Mouse (Mus musculus) neural tube, embryonic 12.5 days (tissue): Measurements from ENCODE around the gene Gfy. TPM values are rescaled to one million over a fixed set of nuclear protein-coding genes. Genes with fewer than 3 reads are reported as not detected.

ENCODE experiments used
- ATAC-seq: fragments of 200-750 bp; cut with Nextera tagmentation; 2 replicates; pipeline ENCODE4 v1.8.0; 2017; ENCODE audit warnings: low read depth, mild to moderate bottlenecking, moderate TSS enrichment, moderate library complexity; ENCODE audit not compliant: low FRiP score
- H3K27ac ChIP-seq: fragments of 300-500 bp; sonication (generic); 2 replicates; pipeline ENCODE4 v1.5.1; 2016
- H3K27me3 ChIP-seq: fragments of 300-500 bp; sonication (generic); replicated peaks from 2 replicates; pipeline ENCODE4 v1.6.1; 2016; ENCODE audit warnings: mild to moderate bottlenecking
- H3K36me3 ChIP-seq: fragments of 300-500 bp; sonication (generic); 2 replicates; pipeline ENCODE4 v1.6.1; 2016; ENCODE audit warnings: mild to moderate bottlenecking
- H3K4me1 ChIP-seq: fragments of 300-500 bp; sonication (generic); 2 replicates; pipeline ENCODE4 v1.6.1; 2016
- H3K4me2 ChIP-seq: fragments of 300-500 bp; sonication (generic); replicated peaks from 2 replicates; pipeline ENCODE4 v1.6.1; 2016; ENCODE audit warnings: mild to moderate bottlenecking
- H3K4me3 ChIP-seq: fragments of 300-500 bp; sonication (generic); 2 replicates; pipeline ENCODE4 v1.5.1; 2016
- H3K9ac ChIP-seq: fragments of 300-500 bp; sonication (generic); 2 replicates; pipeline ENCODE4 v1.6.1; 2016; ENCODE audit warnings: mild to moderate bottlenecking
- H3K9me3 ChIP-seq: fragments of 300-500 bp; sonication (generic); 2 replicates; pipeline ENCODE4 v1.6.1; 2016; ENCODE audit warnings: mild to moderate bottlenecking
- WGBS: fragments of 180-500 bp; shearing (Covaris S2); methylation state at CpG from one replicate; pipeline ENCODE4 v1.1.7; 2016; 5-methylcytosine and 5-hydroxymethylcytosine counted together
- polyA plus RNA-seq: library from polyadenylated mRNA; unstranded; fragments of >200 nt; fragmentation: Nextera tagmentation; extraction: Ambion mirVana; gene quantifications from 2 replicates; pipeline ENCODE4 v1.2.1, GENCODE M21; 2016

The Gfy gene
- polyA plus RNA-seq, 1 experiment from 2014 or later, result not detected

DNA sequence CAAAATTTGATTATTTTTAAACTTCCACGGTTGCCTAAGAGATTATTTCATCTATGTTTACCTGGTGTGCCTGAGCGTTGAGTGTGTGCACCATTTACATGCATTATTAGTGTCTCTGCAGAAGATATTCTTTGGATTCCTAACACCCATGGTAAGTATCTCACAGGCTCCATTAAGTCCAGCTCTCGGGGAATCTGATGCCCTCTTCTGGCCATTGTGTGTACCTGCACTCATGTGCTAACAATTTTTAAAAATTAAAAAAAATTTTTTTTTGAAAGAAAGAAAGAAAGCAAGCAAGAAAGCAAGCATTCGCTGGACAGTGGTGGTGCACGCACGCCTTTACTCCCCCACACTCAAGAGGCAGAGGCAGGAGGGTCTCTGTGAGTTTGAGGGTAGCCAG lies 28.9 kb upstream of the Gfy start:
- 77% methylated on average over 6 of the region's 6 CpGs for WGBS
- Histone ChIP-seq H3K27me3 (peaks cover 28% of the 10 kb centered on the region), H3K27ac (no peak overlapping the region), H3K4me3 (no peak overlapping the region), H3K9me3 (no peaks in the 10 kb centered on the region), H3K4me1 (no peaks in the 10 kb centered on the region), H3K36me3 (no peaks in the 10 kb centered on the region), H3K4me2 (no peak overlapping the region), H3K9ac (no peak overlapping the region)
- ATAC-seq, result no peak

GRCm38 (mm10) chr7:45204380-45205143 lies 25.2 kb upstream of the Gfy start, which contains the start of gene Ccdc155:
TSS of gene Ccdc155 (minus strand) at chr7:45204892.
- peak; percentile 97 for ATAC-seq
- 9% methylated on average over 44 of the region's 44 CpGs for WGBS
- Histone ChIP-seq H3K4me3 (peak within 1 kb of the TSS; percentile 41), H3K4me1 (no peaks in the 10 kb centered on the region), H3K27ac (no peak within 1 kb of the TSS), H3K4me2 (peak within 1 kb of the TSS; percentile 61), H3K9ac (peak within 1 kb of the TSS; percentile 35; the same call in 1 of the 2 replicates), H3K27me3 (peaks cover under 1% of the 10 kb centered on the region), H3K36me3 (no peaks in the 10 kb centered on the region), H3K9me3 (no peaks in the 10 kb centered on the region)

GRCm38 (mm10) chr7:45202654-45203053 lies 23.3 kb upstream of the Gfy start:
- Histone ChIP-seq H3K27ac (no peak overlapping the region), H3K27me3 (no peaks in the 10 kb centered on the region; the same call in 1 of the 2 replicates), H3K36me3 (no peaks in the 10 kb centered on the region), H3K4me1 (no peaks in the 10 kb centered on the region), H3K4me3 (no peak overlapping the region), H3K9ac (no peak overlapping the region), H3K9me3 (no peaks in the 10 kb centered on the region), H3K4me2 (no peak overlapping the region)
- ATAC-seq, result no peak
- 58% methylated on average over 10 of the region's 10 CpGs for WGBS

- 81% methylated on average over 11 of the region's 11 CpGs for WGBS
- Histone ChIP-seq H3K9ac (0 out of 2 replicates have a peak overlapping the region, but pooled peaks have one; percentile 13), H3K4me2 (no peak overlapping the region), H3K27ac (no peak overlapping the region), H3K4me1 (no peaks in the 10 kb centered on the region), H3K9me3 (no peaks in the 10 kb centered on the region), H3K4me3 (no peak overlapping the region), H3K27me3 (peaks cover 12% of the 10 kb centered on the region; the same call in 1 of the 2 replicates), H3K36me3 (no peaks in the 10 kb centered on the region)
- ATAC-seq, result no peak
Observed at GRCm38 (mm10) chr7:45198961-45199360, 19.6 kb upstream of the Gfy start.

- Histone ChIP-seq H3K36me3 (no peaks in the 10 kb centered on the region), H3K4me3 (no peak overlapping the region), H3K4me1 (no peaks in the 10 kb centered on the region), H3K9ac (0 out of 2 replicates have a peak overlapping the region, but pooled peaks have one; percentile 8), H3K27me3 (peaks cover 14% of the 10 kb centered on the region; the same call in 1 of the 2 replicates), H3K4me2 (no peak overlapping the region), H3K27ac (no peak overlapping the region), H3K9me3 (no peaks in the 10 kb centered on the region)
- 0 out of 2 replicates have a peak, but pooled peaks have one; percentile 41 for ATAC-seq
- 9% methylated on average over 5 of the region's 5 CpGs for WGBS
Observed at GRCm38 (mm10) chr7:45198435-45198834, 19.1 kb upstream of the Gfy start.

DNA sequence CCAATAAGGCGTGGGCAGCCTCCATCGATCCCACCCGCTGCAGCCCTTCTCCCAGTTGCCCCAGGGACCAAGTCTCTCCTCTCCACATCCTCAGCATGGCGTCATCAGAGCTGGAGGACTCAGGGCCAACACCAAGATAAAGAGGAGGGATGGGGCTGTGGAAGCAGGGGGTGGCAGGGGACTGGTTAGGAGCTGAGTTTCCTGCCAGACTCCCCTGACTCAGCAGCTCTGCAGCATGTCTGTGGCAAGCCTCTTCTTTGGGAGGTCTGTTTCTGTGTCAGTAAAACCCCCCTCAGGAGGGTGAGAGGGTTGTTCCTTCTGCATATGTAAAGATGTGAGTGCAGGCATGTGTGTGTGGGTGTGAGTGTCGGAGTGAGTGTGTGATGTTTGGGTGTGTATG lies 17.6 kb upstream of the Gfy start:
- Histone ChIP-seq H3K9me3 (no peaks in the 10 kb centered on the region), H3K4me2 (no peak overlapping the region), H3K27me3 (peaks cover 14% of the 10 kb centered on the region; the same call in 1 of the 2 replicates), H3K4me3 (no peak overlapping the region), H3K27ac (no peak overlapping the region), H3K4me1 (peaks cover 2% of the 10 kb centered on the region), H3K36me3 (no peaks in the 10 kb centered on the region), H3K9ac (no peak overlapping the region)
- 71% methylated on average over 5 of the region's 5 CpGs for WGBS
- no peak for ATAC-seq

- Histone ChIP-seq H3K4me2 (no peak overlapping the region), H3K36me3 (no peaks in the 10 kb centered on the region), H3K4me1 (peaks cover 7% of the 10 kb centered on the region), H3K9me3 (no peaks in the 10 kb centered on the region), H3K27ac (no peak overlapping the region), H3K9ac (no peak overlapping the region), H3K27me3 (peaks cover 14% of the 10 kb centered on the region; the same call in 1 of the 2 replicates), H3K4me3 (no peak overlapping the region)
- no peak for ATAC-seq
- WGBS, result 90% methylated on average over 4 of the region's 4 CpGs
Observed at GRCm38 (mm10) chr7:45196176-45196535, 16.8 kb upstream of the Gfy start.

- 60% methylated on average over 13 of the region's 13 CpGs for WGBS
- H3K9ac ChIP-seq, result no peak overlapping the region
- H3K4me1 ChIP-seq, result peaks cover 7% of the 10 kb centered on the region
- no peak overlapping the region for H3K4me2 ChIP-seq
- H3K27me3 ChIP-seq, result peaks cover 14% of the 10 kb centered on the region; the same call in 1 of the 2 replicates
- H3K36me3 ChIP-seq, result no peaks in the 10 kb centered on the region
- no peaks in the 10 kb centered on the region for H3K9me3 ChIP-seq
- H3K27ac ChIP-seq, result no peak overlapping the region
- no peak for ATAC-seq
- no peak overlapping the region for H3K4me3 ChIP-seq
Observed at GRCm38 (mm10) chr7:45195341-45196175, 16.2 kb upstream of the Gfy start.

DNA sequence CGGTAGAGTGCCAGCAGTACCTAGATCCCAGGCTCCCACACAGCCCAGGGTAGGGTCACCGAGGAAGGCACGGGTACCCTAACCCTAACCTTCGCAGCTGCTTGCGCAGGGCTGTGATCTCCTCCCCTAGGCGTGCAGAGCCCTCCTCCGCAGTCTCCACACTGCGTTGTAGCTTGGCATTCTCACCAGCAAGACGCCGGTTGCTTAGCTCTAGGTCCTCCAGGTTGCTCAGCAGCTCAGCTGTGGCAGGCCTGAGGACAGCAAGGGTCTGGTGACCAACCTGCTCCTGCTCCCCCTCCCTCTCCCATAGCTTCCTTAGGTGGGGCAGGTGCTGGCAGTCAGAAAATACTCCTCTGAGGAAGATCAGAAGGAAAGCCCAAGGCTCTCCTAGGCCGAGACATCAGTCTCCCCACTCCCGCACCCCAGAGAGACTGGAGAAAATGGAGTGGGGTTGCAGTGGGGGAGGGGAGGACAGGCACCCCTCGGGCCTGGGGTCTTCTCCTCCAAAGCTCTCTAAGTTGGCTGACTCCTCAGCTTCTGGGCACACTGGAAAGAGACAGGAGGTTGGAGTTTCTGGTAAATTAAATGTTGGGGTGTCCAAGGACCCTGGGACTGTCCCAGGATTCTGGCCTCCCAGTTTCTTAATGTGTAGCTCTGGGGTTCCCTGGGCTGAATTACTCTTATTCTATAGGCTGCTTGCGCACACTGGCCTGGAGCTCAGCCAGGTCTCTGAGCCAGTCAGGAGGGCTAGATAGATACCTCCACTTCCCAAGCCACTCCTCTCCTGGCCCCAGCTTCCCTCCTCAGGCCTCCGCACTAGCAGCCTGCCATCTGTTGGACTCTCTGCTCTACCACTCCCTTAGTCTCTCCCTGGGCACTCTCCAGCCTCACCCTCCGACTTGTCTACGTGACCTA lies 14.8 kb upstream of the Gfy start:
- no peak for ATAC-seq
- H3K27ac ChIP-seq, result no peak overlapping the region
- H3K9me3 ChIP-seq, result no peaks in the 10 kb centered on the region
- WGBS, result 76% methylated on average over 17 of the region's 17 CpGs
- no peak overlapping the region for H3K9ac ChIP-seq
- peaks cover 7% of the 10 kb centered on the region for H3K4me1 ChIP-seq
- no peak overlapping the region for H3K4me2 ChIP-seq
- H3K36me3 ChIP-seq, result no peaks in the 10 kb centered on the region
- peaks cover 18% of the 10 kb centered on the region; the same call in 1 of the 2 replicates for H3K27me3 ChIP-seq
- no peak overlapping the region for H3K4me3 ChIP-seq

DNA sequence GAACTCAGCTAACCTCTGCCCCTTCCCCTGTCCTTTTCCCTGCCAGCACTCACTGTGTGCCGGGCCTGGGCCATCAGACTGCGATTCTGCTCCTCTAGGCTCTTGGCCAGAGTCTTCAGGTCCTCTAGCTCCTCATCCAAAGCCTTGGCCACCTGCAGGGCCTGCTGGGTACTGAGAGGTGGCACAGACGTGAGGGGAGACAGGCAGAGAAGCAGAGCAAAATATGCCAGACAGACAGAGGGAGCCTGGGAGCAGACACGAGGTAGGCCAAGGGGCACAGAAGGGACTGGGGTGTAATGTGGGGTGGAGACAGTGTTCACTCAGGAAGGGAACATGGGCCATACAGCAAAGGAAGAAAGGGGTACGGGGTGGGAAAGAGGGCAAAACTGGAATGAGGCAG lies 14.0 kb upstream of the Gfy start:
- H3K9me3 ChIP-seq, result no peaks in the 10 kb centered on the region
- WGBS, result 72% methylated on average over 5 of the region's 5 CpGs
- no peaks in the 10 kb centered on the region for H3K36me3 ChIP-seq
- H3K27me3 ChIP-seq, result peaks cover 23% of the 10 kb centered on the region; the same call in 1 of the 2 replicates
- H3K4me2 ChIP-seq, result no peak overlapping the region
- no peak overlapping the region for H3K27ac ChIP-seq
- peaks cover 7% of the 10 kb centered on the region for H3K4me1 ChIP-seq
- H3K9ac ChIP-seq, result 0 out of 2 replicates have a peak overlapping the region, but pooled peaks have one; percentile 18
- H3K4me3 ChIP-seq, result no peak overlapping the region
- no peak for ATAC-seq

- Histone ChIP-seq H3K36me3 (no peaks in the 10 kb centered on the region), H3K27me3 (peaks cover 28% of the 10 kb centered on the region), H3K4me2 (no peak overlapping the region), H3K27ac (no peak overlapping the region), H3K9ac (no peak overlapping the region), H3K4me3 (no peak overlapping the region), H3K4me1 (peaks cover 7% of the 10 kb centered on the region), H3K9me3 (no peaks in the 10 kb centered on the region)
- no peak for ATAC-seq
- 85% methylated on average over 7 of the region's 7 CpGs for WGBS
Observed at GRCm38 (mm10) chr7:45192585-45193310, 13.4 kb upstream of the Gfy start.
